Mouse (Mus musculus) G1E (cell line): Measurements from ENCODE around the gene Cdkn1b.

Experiments
- CTCF ChIP-seq: IDR thresholded peaks from 2 replicates; pipeline ENCODE4 v1.5.1; 2012; ENCODE audit warnings: low read depth, low read length, inconsistent platforms, mixed read lengths
- GATA1 ChIP-seq: IDR thresholded peaks from 2 replicates; pipeline ENCODE4 v1.6.1; 2012; ENCODE audit warnings: borderline replicate concordance, low read length, inconsistent platforms, mixed read lengths
- GATA2 ChIP-seq: IDR thresholded peaks from 2 replicates; pipeline ENCODE4 v1.6.1; 2012; ENCODE audit warnings: low read depth, low read length, inconsistent platforms, borderline replicate concordance
- POLR2AphosphoS5 ChIP-seq: IDR thresholded peaks from 2 replicates; pipeline ENCODE4 v1.6.1; 2012; ENCODE audit warnings: low read depth, low read length, inconsistent platforms; ENCODE audit not compliant: insufficient replicate concordance
- TAL1 ChIP-seq: conservative IDR thresholded peaks from 2 replicates; pipeline ENCODE4 v1.6.1; 2012; ENCODE audit warnings: low read depth, low read length, inconsistent platforms, mixed read lengths

DNA sequence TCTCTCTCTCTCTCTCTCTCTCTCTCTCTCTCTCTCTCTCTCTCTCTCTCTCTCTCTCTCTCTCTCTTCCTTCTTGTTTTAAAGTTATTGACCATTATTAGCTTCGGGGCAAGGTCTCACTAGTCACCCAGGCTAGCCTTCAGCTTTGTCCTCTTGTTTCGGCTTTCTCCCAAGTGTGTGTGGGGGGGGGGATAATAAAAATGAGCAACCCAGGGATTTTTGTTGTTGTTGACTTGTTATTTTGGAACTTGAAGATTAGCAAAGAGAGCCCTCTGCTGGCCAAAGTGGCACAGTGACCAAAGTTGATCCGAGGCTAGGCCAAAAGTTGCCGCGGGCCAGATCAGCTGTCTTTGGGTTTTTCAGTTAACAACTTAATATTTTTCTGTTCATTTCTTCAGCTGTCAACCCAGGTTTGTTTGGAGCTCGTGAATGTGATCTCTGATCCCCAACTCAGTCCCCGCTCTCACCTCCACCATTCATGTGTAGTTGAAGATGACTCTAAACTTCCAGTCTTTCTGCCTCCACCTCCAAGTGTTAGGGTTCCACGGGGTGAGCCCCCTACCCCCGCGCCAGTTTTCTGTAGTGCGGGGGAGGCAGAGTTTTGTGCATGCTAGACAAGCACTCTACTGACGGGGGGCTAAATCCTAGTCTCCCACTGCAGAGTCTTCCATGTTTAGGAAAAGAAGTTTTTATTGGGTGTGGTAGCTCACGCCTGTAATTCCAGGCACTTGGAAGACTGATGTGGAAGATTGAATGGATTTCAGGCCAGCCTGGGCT is 27.3 kb downstream of the Cdkn1b start:
- peak; percentile 33; the same call in 1 of the 2 replicates for TF ChIP-seq CTCF
- no peak for TF ChIP-seq TAL1
- TF ChIP-seq GATA1 = no peak
- TF ChIP-seq GATA2 = no peak
- no peak for TF ChIP-seq POLR2AphosphoS5
